Mouse (Mus musculus) urinary bladder, adult 2 months (tissue): Measurements from ENCODE around the gene Gm7138. TPM values are rescaled to one million over a fixed set of nuclear protein-coding genes. Genes with fewer than 3 reads are reported as not detected.
A peak's percentile ranks its signal among the peaks of the same experiment; 100 is the strongest.
"Not testable (repeated sequence)": the region's sequence is repeated elsewhere in the genome, so short reads cannot be mapped to it uniquely, and the experiment has no call there.

Source experiments
- DNase-seq: peaks from one replicate; pipeline ENCODE4 v3.0.0; 2022; ENCODE audit warnings: low spot score
- polyA plus RNA-seq: library from polyadenylated mRNA; depleted of rRNA; stranded (reverse); fragments of >200 nt; gene quantifications from 2 replicates; pipeline ENCODE4 v1.2.3, GENCODE M21; 2012; rRNA removed

Gm7138 gene
- polyA plus RNA-seq = not detected in 2 replicates

GRCm38 (mm10) chr10:77776844-77777243 lies at the start of gene Gm7138:
Gene Gm7138, minus strand, starts transcription at chr10:77776944.
- not testable (repeated sequence) for DNase-seq

GRCm38 (mm10) chr10:77819203-77819602 lies 42.5 kb upstream of the Gm7138 start:
- DNase-seq = no peak

- no peak for DNase-seq
Measured at GRCm38 (mm10) chr10:77818523-77818922, 41.8 kb upstream of the Gm7138 start.

- DNase-seq = peak; percentile 18
Measured at GRCm38 (mm10) chr10:77815514-77815913, 38.8 kb upstream of the Gm7138 start.

GRCm38 (mm10) chr10:77814382-77814781 lies 37.6 kb upstream of the Gm7138 start, which contains the start of gene Gm2696:
Gene Gm2696, plus strand, starts transcription at chr10:77814682.
- no peak for DNase-seq

- DNase-seq = no peak
Measured at GRCm38 (mm10) chr10:77811743-77812142, 35.0 kb upstream of the Gm7138 start, which contains the start of gene Gm9507. Gene Gm9507, minus strand, starts transcription at chr10:77811843.

- no peak for DNase-seq
Measured at GRCm38 (mm10) chr10:77804095-77804494, 27.4 kb upstream of the Gm7138 start.

GRCm38 (mm10) chr10:77798921-77799508 lies 22.3 kb upstream of the Gm7138 start, which contains the start of gene Gm19668:
Gene Gm19668, minus strand, starts transcription at chr10:77799133.
- DNase-seq = no peak

- DNase-seq = not testable (repeated sequence)
Measured at GRCm38 (mm10) chr10:77798164-77798920, 21.6 kb upstream of the Gm7138 start.

- DNase-seq = no peak
Measured at GRCm38 (mm10) chr10:77797677-77798076, 20.9 kb upstream of the Gm7138 start.

- no peak for DNase-seq
Measured at GRCm38 (mm10) chr10:77794976-77795375, 18.2 kb upstream of the Gm7138 start, which contains the start of gene Gm9639. Gene Gm9639, minus strand, starts transcription at chr10:77795076.

GRCm38 (mm10) chr10:77788621-77789020 lies 11.9 kb upstream of the Gm7138 start:
- no peak for DNase-seq

- not testable (repeated sequence) for DNase-seq
Measured at GRCm38 (mm10) chr10:77787876-77788275, 11.1 kb upstream of the Gm7138 start, which contains the start of gene Gm7137. Gene Gm7137, minus strand, starts transcription at chr10:77788200.

GRCm38 (mm10) chr10:77783396-77783795 lies 6.7 kb upstream of the Gm7138 start:
- not testable (repeated sequence) for DNase-seq

- not testable (repeated sequence) for DNase-seq
Measured at GRCm38 (mm10) chr10:77782442-77782841, 5.7 kb upstream of the Gm7138 start, which contains the start of gene Gm3250. Gene Gm3250, minus strand, starts transcription at chr10:77782542.

- not testable (repeated sequence) for DNase-seq
Measured at GRCm38 (mm10) chr10:77772142-77772541, 4.6 kb downstream of the Gm7138 start.

GRCm38 (mm10) chr10:77771225-77771624 lies 5.5 kb downstream of the Gm7138 start, which contains the start of gene Gm3238:
Gene Gm3238, minus strand, starts transcription at chr10:77771325.
- DNase-seq = not testable (repeated sequence)

- DNase-seq = no peak
Measured at GRCm38 (mm10) chr10:77769727-77770126, 7.0 kb downstream of the Gm7138 start.

- not testable (repeated sequence) for DNase-seq
Measured at GRCm38 (mm10) chr10:77759582-77759981, 17.2 kb downstream of the Gm7138 start, which contains the start of gene Gm3233. Gene Gm3233, minus strand, starts transcription at chr10:77759682.

- DNase-seq = no peak
Measured at GRCm38 (mm10) chr10:77753448-77753847, 23.3 kb downstream of the Gm7138 start.

- DNase-seq = not testable (repeated sequence)
Measured at GRCm38 (mm10) chr10:77752312-77752711, 24.4 kb downstream of the Gm7138 start.

- not testable (repeated sequence) for DNase-seq
Measured at GRCm38 (mm10) chr10:77751254-77751653, 25.5 kb downstream of the Gm7138 start, which contains the start of gene Gm9736. Gene Gm9736, minus strand, starts transcription at chr10:77751354.
